Mouse (Mus musculus) embryonic stem cell, embryonic (primary cell): ENCODE measurements around the gene Arhgap40.

Experiments
- CTCF ChIA-PET, 4 experiments: fragments of 300-600 bp in 2 of 4; fragments of 350-600 bp in 2 of 4; sonication (Branson Sonifier 250); formaldehyde crosslinking; loops; one replicate each; lab custom pipeline; 2022; ENCODE audit warnings: inconsistent platforms in 2 of 4; lab: Charles Lee
- POLR2A ChIA-PET, 4 experiments: fragments of 300-600 bp in 2 of 4; fragments of 350-600 bp in 2 of 4; sonication (Branson Sonifier 250); formaldehyde crosslinking; loops; one replicate each; lab custom pipeline; 2022; ENCODE audit warnings: antibody characterized with exemption in 4 of 4, inconsistent platforms in 1 of 4; lab: Charles Lee

The Arhgap40 gene

DNA sequence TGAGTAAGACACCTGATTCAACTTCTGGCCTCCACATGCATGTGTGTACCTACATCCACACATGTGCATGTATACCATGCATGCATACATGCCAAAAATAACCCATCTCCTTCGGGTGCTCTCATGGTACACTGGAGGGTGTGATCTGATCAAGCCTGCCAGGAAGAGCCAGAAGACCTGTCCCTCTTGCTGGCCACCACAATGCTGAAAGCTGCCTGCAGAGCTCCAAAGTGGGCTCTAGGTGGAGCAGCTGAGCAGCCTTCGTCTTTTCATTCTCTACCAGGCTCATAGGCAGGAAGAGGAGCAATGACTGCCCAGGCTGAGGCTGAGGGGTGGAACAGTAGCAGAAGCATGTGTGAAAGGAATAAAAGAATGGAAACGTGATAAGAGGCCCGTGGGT is 21.5 kb downstream of the Arhgap40 start:
- ChIA-PET CTCF (interaction anchor here (0.6 to 2.3 kb wide), 36 partner anchors 11 to 1863 kb away, joined by 3 to 20 read pairs (median 4); partner anchors contain the start of genes Actr5 (in 1 of the 4) and Slc32a1 (in 1 of the 4)), POLR2A (interaction anchor here (0.6 to 1.3 kb wide), 5 partner anchors 12 to 187 kb away, joined by 3 to 4 read pairs (median 3); no protein-coding TSS in a partner anchor)

GRCm38 (mm10) chr2:158534559-158534958 is 22.0 kb downstream of the Arhgap40 start:
- ChIA-PET CTCF (interaction anchor here (0.6 to 2.2 kb wide), 33 partner anchors 11 to 1863 kb away, joined by 3 to 20 read pairs (median 4); partner anchors contain the start of genes Actr5 (in 1 of the 4) and Slc32a1 (in 1 of the 4)), POLR2A (interaction anchor here in 3 of 4 experiments (0.8 to 1.3 kb wide), 4 partner anchors 12 to 176 kb away, joined by 3 read pairs; no protein-coding TSS in a partner anchor)

DNA sequence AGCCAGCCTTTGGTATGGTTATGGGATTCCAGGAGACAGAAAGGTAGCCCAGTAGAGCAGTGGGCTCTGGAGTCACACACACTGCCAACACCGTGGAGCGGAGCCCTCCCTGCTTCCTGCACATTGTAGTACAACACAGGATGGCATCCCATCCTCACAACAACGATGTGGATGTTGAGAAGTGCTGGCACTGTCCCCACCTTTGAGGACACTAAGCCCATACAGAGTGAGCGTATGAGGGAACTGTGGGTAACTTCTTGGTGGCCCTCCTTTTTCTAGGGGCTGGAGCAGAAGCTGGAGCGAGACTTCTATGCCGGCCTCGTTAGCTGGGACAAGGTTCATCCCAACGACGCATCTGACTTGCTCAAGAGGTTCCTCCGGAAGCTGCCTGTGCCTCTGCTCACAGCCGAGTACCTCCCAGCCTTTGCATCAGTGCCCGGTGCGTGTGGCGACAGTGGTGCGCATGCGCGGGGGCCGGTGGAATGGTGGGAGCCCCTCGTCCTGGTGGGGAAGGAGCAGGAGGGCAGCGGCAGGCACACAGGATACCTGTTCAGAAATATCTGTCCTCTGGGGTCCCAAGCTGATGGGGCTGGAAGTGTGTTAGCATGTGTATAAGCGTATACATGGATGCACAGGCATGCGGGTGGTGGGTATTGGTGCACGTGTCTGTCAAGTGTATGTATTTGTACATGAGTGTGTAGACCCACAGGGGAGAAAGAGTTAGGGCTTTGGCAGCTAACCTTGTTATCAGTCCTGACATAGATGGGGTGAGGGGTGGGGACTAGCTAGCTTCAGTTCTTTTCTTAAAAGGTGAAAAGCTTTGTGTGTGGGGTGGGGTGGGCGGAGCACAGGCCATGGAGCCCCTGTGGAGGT is 27.1 kb downstream of the Arhgap40 start:
- ChIA-PET POLR2A (interaction anchor here in 2 of 4 experiments (1.2 to 1.8 kb wide), 6 partner anchors 22 to 255 kb away, joined by 3 to 5 read pairs (median 4); partner anchors contain the start of gene Dhx35 (in 1 of the 2)), CTCF (interaction anchor here (0.6 to 2.7 kb wide), 13 partner anchors 7 to 144 kb away, joined by 3 to 6 read pairs (median 3); no protein-coding TSS in a partner anchor)

- CTCF ChIA-PET, result interaction anchor here (0.5 to 1.8 kb wide), 7 partner anchors 9 to 1826 kb away, joined by 3 to 6 read pairs (median 3); no protein-coding TSS in a partner anchor
- POLR2A ChIA-PET, result interaction anchor here in 2 of 4 experiments (0.6 to 1.2 kb wide), 4 partner anchors 9 to 223 kb away, joined by 3 to 5 read pairs (median 3); no protein-coding TSS in a partner anchor
These were observed 28.7 kb downstream of the Arhgap40 start for GRCm38 (mm10) chr2:158541286-158541685.

DNA sequence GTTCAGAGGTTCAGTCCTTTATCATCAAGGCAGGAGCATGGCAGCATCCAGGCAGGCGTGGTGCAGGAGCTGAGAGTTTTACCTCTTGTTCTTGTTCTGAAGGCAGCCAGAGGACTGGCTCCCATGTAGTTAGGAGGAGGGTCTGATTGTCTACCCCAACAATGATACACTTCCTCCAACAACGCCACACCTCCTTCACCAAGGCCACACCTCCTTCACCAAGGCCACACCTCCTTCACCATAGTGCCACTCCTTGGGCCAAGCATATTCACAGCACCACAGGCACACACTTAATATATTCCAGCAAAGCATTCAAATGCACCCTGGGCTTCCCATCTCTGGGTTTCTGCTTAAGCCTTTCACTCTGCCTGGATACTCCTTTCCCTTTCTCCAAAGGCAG is 32.7 kb downstream of the Arhgap40 start:
- POLR2A ChIA-PET, result interaction anchor here in 2 of 4 experiments (0.7 to 1.3 kb wide), 4 partner anchors 16 to 223 kb away, joined by 3 to 6 read pairs (median 4); no protein-coding TSS in a partner anchor
- CTCF ChIA-PET, result interaction anchor here (0.6 to 2.8 kb wide), 7 partner anchors 11 to 175 kb away, joined by 4 to 117 read pairs (median 19); partner anchors contain the start of gene Actr5 (in 1 of the 4)

DNA sequence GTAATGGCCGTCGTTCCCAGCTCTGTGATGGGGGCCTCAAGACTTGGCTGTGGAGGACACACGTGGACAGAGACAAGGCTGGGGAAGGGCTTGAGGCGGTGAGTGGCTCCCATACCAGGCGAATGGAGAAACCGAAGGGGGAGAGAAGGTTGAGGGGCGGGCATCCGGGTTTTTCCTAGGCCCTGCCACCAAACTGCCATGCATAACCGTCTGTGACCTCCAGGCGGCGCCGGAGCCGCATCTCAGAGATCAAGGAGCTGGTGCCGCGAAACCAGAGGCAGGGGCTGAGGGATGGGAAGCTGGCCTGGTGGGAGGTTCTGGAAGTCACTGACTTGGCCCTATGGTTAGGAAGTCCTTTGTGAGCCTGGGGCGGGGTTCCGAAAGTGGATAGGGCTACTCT is 34.2 kb downstream of the Arhgap40 start:
- POLR2A ChIA-PET, result interaction anchor here in 3 of 4 experiments (0.5 to 2.2 kb wide), 29 partner anchors 13 to 1852 kb away, joined by 3 to 10 read pairs (median 3); partner anchors contain the start of genes Actr5 (in 2 of the 3), Fam83d (in 1 of the 3) and Slc32a1 (in 1 of the 3)
- CTCF ChIA-PET, result interaction anchor here (0.5 to 2.8 kb wide), 113 partner anchors 8 to 1556 kb away, joined by 3 to 117 read pairs (median 5); partner anchors contain the start of genes Actr5 (in 3 of the 4), Snhg11 (in 3 of the 4), Slc32a1 (in 2 of the 4) and Adig (in 1 of the 4)

DNA sequence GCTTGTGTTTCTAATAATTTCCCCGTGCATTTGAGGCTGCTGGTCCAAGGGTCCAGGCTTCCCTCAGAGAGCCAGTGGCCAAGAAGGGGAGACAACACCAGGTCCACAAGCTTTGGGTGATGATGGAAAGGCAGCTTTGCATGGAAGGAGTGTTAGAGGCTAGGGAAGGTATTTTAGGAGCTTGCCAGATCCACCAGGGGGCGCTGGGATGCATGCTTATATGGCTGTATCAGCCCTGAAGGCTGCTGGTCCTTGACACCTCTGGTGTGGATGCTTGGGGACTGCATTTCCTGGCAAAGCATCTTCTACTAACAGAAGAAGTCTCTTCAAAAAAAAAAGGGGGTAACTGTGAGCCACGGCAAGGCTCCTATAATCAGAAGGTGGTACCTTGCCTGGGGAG is 37.5 kb downstream of the Arhgap40 start:
- CTCF ChIA-PET, result interaction anchor here (0.5 to 5.8 kb wide), 72 partner anchors 8 to 1873 kb away, joined by 3 to 66 read pairs (median 5); partner anchors contain the start of genes Actr5 (in 3 of the 4), Slc32a1 (in 2 of the 4) and Fam83d (in 1 of the 4)
- POLR2A ChIA-PET, result interaction anchor here in 3 of 4 experiments (0.6 to 2.1 kb wide), 12 partner anchors 11 to 94 kb away, joined by 3 to 7 read pairs (median 3); partner anchors contain the start of gene Actr5 (in 1 of the 3)

GRCm38 (mm10) chr2:158554366-158554765 is 41.8 kb downstream of the Arhgap40 start:
- CTCF ChIA-PET, result interaction anchor here in 3 of 4 experiments (0.5 to 3.1 kb wide), 12 partner anchors 8 to 211 kb away, joined by 3 to 33 read pairs (median 6); partner anchors contain the start of gene Actr5 (in 2 of the 3)
- POLR2A ChIA-PET, result interaction anchor here in 3 of 4 experiments (0.6 to 2.8 kb wide), 9 partner anchors 16 to 330 kb away, joined by 3 to 14 read pairs (median 3); partner anchors contain the start of genes Actr5 (in 2 of the 3) and Slc32a1 (in 1 of the 3)

DNA sequence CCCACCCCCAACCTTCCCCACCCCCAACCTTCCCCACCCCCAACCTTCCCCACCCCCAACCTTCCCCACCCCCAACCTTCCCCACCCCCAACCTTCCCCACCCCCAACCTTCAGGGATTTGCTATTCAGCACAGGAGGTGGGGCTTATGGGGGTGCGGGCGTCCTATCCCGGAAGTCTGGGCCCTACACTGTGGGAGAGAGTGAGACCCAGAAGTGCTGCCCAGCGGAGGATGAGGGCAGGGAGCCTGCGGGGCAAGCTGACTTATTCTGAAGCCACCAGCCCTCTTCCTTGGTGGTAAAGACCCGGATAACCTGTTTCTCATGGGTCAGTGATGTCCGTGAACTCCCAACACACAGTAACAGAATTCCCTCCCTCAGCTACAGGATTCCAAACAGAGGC is 42.7 kb downstream of the Arhgap40 start:
- POLR2A ChIA-PET, result interaction anchor here in 3 of 4 experiments (0.5 to 2.8 kb wide), 15 partner anchors 39 to 1757 kb away, joined by 3 to 14 read pairs (median 3); partner anchors contain the start of genes Actr5 (in 2 of the 3) and Slc32a1 (in 1 of the 3)
- CTCF ChIA-PET, result interaction anchor here (0.6 to 3.1 kb wide), 25 partner anchors 8 to 157 kb away, joined by 3 to 33 read pairs (median 4); partner anchors contain the start of genes Actr5 (in 2 of the 4) and Slc32a1 (in 1 of the 4)

DNA sequence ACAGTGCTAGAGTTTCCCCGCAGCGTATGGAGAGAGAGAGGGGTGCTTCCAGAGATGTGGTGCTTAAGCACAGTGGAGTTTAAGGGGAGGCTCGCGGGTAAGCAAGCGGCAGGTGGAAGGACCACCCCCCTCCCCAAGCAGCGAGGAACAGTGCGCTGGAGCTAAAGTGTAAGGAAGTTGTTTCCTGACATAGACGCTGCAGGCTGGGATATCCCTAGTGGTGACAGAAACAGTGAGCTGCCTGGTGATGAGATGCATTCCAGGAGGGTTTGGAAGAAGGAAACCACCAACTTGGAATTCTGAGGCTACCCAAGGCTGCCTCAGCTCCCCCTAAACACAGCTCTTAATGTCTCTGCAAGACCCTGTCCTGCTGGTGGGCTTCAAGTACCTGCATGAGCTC is 43.2 kb downstream of the Arhgap40 start:
- ChIA-PET POLR2A (interaction anchor here in 3 of 4 experiments (0.5 to 2.8 kb wide), 12 partner anchors 28 to 1756 kb away, joined by 3 to 14 read pairs (median 4); partner anchors contain the start of gene Slc32a1 (in 1 of the 3)), CTCF (interaction anchor here (0.6 to 3.1 kb wide), 26 partner anchors 8 to 723 kb away, joined by 3 to 33 read pairs (median 4); partner anchors contain the start of genes Actr5 (in 2 of the 4) and Slc32a1 (in 1 of the 4))

DNA sequence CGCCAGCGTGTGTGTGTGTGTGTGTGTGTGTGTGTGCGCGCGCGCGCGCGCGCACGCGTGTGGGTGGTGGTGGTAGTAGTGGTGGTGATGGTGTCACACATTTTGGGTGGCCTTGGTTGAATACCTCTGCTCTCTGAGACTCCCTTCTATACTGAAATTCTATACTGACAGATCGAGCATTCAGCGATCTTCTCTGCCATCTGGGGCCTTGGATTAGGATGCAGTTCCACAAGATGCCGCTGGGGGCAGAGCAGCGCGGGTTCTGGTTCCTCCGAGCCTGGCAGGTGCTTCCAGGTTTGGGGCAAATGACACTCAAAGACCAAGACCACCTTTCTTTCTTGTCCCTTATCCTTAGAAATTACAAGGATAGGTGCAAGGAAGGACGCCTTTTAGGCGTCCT is 43.6 kb downstream of the Arhgap40 start:
- POLR2A ChIA-PET, result interaction anchor here (0.5 to 2.8 kb wide), 13 partner anchors 8 to 1200 kb away, joined by 3 to 14 read pairs (median 5); partner anchors contain the start of gene Slc32a1 (in 1 of the 4)
- CTCF ChIA-PET, result interaction anchor here (0.6 to 3.1 kb wide), 29 partner anchors 8 to 722 kb away, joined by 3 to 33 read pairs (median 6); partner anchors contain the start of genes Actr5 (in 2 of the 4) and Slc32a1 (in 1 of the 4)

GRCm38 (mm10) chr2:158556750-158557149 is 44.2 kb downstream of the Arhgap40 start:
- CTCF ChIA-PET, result interaction anchor here (0.6 to 3.1 kb wide), 22 partner anchors 10 to 313 kb away, joined by 3 to 33 read pairs (median 6); partner anchors contain the start of genes Actr5 (in 1 of the 4) and Slc32a1 (in 1 of the 4)
- POLR2A ChIA-PET, result interaction anchor here in 3 of 4 experiments (0.5 to 2.8 kb wide), 12 partner anchors 8 to 1199 kb away, joined by 3 to 14 read pairs (median 4); partner anchors contain the start of genes Actr5 (in 1 of the 3) and Slc32a1 (in 1 of the 3)

DNA sequence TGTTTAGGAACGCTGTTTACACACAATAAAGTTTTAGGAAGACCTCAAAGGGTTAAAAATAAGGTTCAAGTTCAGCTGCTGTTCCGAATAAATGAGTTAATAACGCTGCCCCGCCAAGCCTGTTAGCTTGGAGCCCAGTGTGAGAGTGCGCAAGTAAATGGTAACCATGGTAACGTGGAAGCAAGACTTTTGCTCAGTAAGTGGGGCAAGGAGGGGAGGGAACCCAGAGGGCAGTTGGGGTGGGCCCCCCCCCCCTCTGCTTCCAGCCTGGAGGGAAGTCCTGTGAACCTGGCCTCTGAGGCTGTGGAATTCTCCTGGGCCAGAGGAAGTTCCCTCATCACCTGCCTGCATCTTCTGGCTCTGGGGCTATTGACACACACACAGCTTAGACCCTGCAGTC is 47.3 kb downstream of the Arhgap40 start:
- POLR2A ChIA-PET, result interaction anchor here in 2 of 4 experiments (0.6 to 1.4 kb wide), 5 partner anchors 8 to 1456 kb away, joined by 3 to 4 read pairs (median 3); no protein-coding TSS in a partner anchor
- CTCF ChIA-PET, result interaction anchor here in 2 of 4 experiments (0.8 to 1.3 kb wide), 2 partner anchors 14 to 65 kb away, joined by 3 to 5 read pairs; partner anchors contain the start of gene Actr5 (in 1 of the 2)

- ChIA-PET CTCF (interaction anchor here (0.6 to 2.2 kb wide), 13 partner anchors 11 to 350 kb away, joined by 3 to 16 read pairs (median 5); partner anchors contain the start of gene Actr5 (in 1 of the 4)), POLR2A (interaction anchor here in 3 of 4 experiments (0.6 to 1.4 kb wide), 9 partner anchors 9 to 1456 kb away, joined by 3 to 4 read pairs (median 3); partner anchors contain the start of genes Actr5 (in 1 of the 3) and Slc32a1 (in 1 of the 3))
These were observed 48.2 kb downstream of the Arhgap40 start for GRCm38 (mm10) chr2:158560801-158561200.

GRCm38 (mm10) chr2:158561371-158562144 is 49.0 kb downstream of the Arhgap40 start:
- POLR2A ChIA-PET, result interaction anchor here in 3 of 4 experiments (0.7 to 1.4 kb wide), 12 partner anchors 9 to 77 kb away, joined by 3 to 5 read pairs (median 3); partner anchors contain the start of gene Actr5 (in 1 of the 3)
- CTCF ChIA-PET, result interaction anchor here (0.6 to 2.2 kb wide), 15 partner anchors 11 to 1919 kb away, joined by 3 to 16 read pairs (median 5); partner anchors contain the start of gene Actr5 (in 1 of the 4)
